Mouse (Mus musculus): ENCODE data around the gene Dact1.

Dact1 gene

GRCm38 (mm10) chr12:71337896-71338463, 28.3 kb downstream of the Dact1 start:
- 85% methylated on average over 6 of the region's 6 CpGs for WGBS

GRCm38 (mm10) chr12:71339142-71339848, 29.6 kb downstream of the Dact1 start:
- 83% methylated on average over 16 of the region's 16 CpGs for whole genome bisulfite sequencing

GRCm38 (mm10) chr12:71342397-71342796, 32.7 kb downstream of the Dact1 start:
- 77% methylated on average over 13 of the region's 13 CpGs for WGBS

- 85% methylated on average over 7 of the region's 7 CpGs for WGBS
Measured at GRCm38 (mm10) chr12:71345471-71345870, 35.8 kb downstream of the Dact1 start.

DNA sequence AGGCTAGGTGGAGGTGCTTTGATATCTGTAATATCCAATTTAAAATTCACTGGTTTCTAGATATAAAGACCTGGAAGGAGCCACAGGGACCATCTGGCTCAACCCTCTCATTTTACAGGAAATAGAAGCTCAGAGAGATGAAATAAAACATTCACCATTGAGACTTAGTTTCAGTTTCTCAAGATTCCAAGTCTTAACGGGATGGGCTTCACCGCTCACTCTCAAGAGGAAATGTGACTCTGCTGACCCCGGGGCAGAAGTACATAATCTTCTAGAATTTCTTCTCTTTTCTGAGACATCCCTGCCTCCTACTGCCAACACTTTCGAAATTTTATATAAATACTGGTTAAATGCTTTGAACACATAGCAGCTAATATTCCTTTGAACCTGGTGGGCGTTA, 36.4 kb downstream of the Dact1 start:
- 65% methylated on average over 5 of the region's 5 CpGs for WGBS

DNA sequence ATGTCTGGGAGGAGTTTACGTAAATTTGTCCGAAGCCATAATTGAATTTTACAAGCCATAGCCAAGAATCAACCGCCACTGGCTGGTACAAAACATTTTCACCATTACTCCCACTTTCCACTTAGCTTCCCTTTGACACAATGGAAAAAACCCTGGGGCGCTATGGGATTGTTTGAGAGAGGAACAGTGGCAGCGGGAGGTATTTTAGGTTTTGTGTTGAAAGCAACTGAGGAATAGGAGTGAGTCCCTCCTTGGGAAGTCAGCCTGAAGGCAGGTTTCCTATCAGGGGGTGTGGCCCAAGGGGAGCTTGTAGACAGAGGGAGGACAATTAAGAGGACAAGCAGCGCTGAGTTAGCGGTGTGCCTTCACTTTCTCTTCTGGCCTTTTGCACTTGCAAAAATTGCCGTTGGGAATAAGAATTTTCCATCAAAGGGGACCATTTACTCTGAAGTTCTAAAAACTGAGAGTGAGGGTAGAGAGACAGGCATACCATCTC, 38.8 kb downstream of the Dact1 start:
- 73% methylated on average over 8 of the region's 8 CpGs for WGBS

DNA sequence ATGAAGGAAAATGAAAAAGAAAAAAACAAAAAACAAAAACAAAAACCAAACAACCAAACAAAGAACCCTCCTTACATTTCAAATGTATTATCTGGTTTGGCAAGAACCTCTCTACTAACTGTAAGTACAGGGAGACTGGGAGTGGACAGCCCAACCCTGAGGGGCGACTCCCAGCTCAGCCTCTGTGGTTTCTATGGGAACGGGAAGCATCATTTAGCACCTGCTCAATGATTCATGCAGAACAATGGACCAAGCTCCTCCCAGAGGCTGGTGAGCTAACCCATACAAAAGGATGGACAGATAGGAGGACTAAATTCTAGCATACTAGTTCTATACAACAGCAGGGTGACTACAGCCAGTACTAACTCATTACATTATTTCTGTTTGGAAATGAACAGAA, 40.4 kb downstream of the Dact1 start:
- 80% methylated on average over 2 of the region's 2 CpGs for WGBS

DNA sequence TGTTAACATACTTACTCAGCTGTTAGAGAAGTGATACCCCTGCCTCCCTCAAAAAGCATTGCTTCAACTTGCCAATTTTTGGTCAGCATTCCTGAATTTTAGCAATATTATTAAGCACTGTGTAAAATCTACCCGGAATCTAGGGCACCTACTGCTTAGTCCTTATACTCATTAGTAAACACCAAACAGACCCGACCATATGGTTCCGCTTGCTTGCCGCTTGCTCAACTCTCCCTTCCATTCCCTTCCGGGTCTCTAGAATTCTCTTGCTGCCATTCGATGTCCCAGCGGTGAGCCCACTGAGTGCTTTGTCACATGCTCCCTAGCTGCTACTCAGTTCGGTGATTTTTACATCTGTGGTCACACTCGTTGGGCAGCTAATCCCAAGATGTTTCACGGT, 45.0 kb downstream of the Dact1 start:
- WGBS: 74% methylated on average over 10 of the region's 10 CpGs

- WGBS: 77% methylated on average over 3 of the region's 3 CpGs
Measured at GRCm38 (mm10) chr12:71355092-71355491, 45.4 kb downstream of the Dact1 start.

- 94% methylated on average over 7 of the region's 7 CpGs for WGBS
Measured at GRCm38 (mm10) chr12:71361616-71362015, 51.9 kb downstream of the Dact1 start.

GRCm38 (mm10) chr12:71362425-71362824, 52.7 kb downstream of the Dact1 start:
- WGBS: 81% methylated on average over 8 of the region's 8 CpGs

GRCm38 (mm10) chr12:71364106-71364505, 54.4 kb downstream of the Dact1 start:
- WGBS: 31% methylated on average over 7 of the region's 7 CpGs

DNA sequence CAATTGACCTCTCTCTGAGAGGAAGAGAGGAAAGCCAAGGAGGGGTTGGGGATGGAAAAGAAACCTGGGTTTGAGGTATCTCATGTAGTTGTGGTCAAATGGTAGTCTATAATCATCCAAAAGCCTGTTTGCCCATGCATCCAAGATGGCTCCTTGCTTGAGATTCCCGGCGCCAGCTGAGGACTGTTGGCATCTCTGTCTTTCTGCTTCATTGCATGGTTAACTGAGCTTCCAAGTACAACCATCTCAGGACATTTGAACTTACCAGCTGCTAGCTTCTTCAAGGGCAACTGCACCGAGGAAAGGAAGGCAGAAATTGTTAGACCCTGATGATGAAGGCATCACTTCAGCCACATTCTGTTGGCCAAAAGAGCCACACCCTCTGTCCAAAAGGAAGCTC, 54.8 kb downstream of the Dact1 start:
- 88% methylated on average over 3 of the region's 3 CpGs for WGBS

- 62% methylated on average over 7 of the region's 7 CpGs for WGBS
Measured at GRCm38 (mm10) chr12:71365208-71365607, 55.5 kb downstream of the Dact1 start.

DNA sequence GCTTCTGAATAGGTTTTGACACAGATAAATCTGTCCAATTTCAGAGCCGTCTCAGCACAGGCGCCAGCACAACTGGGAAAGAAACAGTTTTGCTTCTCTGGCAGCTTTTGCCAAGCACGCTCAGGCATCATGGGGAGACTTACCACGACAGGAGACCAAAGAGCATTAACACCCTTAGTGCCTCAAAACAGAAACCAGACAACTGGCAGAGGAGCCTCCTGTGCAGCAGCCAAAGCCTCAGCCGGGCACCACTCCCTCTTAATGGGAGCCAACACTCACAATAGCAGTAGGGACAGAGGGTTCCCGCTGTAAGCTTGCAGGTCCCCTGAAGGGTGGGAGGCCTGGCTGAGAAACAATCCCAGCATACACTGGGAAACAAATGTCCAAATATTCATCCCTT, 56.5 kb downstream of the Dact1 start:
- WGBS: 56% methylated on average over 6 of the region's 6 CpGs

DNA sequence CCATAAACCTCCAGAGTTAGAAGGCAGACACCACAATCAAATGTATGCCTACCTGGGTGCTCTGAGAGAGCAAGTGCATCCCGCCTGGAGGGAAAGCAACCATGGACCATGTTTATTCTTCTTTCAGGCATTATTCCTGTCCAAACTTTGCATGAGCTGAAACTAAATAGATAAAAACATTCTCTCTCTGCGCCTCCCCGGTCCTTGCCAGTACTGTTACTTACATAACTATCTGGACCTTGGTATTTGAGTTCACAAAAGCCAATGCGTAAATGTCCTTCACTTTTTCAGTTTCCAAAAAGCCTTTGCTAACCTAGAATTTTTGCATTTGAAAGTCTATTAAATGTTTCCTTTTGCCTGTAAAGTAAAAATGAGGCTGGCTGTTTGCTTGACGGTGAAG, 58.9 kb downstream of the Dact1 start:
- 80% methylated on average over 5 of the region's 5 CpGs for WGBS
